12 mouse cellular contexts compared by ENCODE assay signal in genomic region chr4:136213629-136214028, GRCm38 (mm10). TPM values are rescaled to one million over a fixed set of nuclear protein-coding genes. Genes with fewer than 3 reads are reported as not detected.
DNase-seq lines count a peak whose midpoint lies in the region; ATAC-seq and TF ChIP-seq lines count a peak whose summit lies in the region.
"Had no signal": no experiment of that assay in that cellular context is flagged by ENCODE, and none has a peak within 500 bp of the region (broad histone marks: within the 10 kb centered on the region; RNA-seq: fewer than 3 reads in every experiment).

No protein-coding gene starts in this region.

- DNase-seq in kidney, adult 11 months: peak; percentile 82
- peak; percentile 88 for DNase-seq in liver, adult 2 months (ENCODE audit: extremely low read depth, low read depth, low spot score)
- peak; percentile 57 for DNase-seq in skeletal muscle tissue, adult 2 months (ENCODE audit: low read depth, low spot score)
- DNase-seq in thymus, postnatal 4 days: no peak
- DNase-seq: cerebellum, adult 11-12 months; heart, postnatal 14 days had no signal

- H3K36me3 ChIP-seq in kidney, embryonic 14.5 days (ENCODE audit: control insufficient read depth, insufficient read depth, low read length): no peaks in the 10 kb centered on the region
- no peaks in the 10 kb centered on the region for H3K36me3 ChIP-seq in intestine, embryonic 15.5 days
- H3K36me3 ChIP-seq in liver, adult 2 months (ENCODE audit: control insufficient read depth, insufficient read depth, low read length): no peaks in the 10 kb centered on the region
- H3K36me3 ChIP-seq in midbrain, embryonic 16.5 days (ENCODE audit: control insufficient read depth, insufficient read depth, low read length): no peaks in the 10 kb centered on the region
- H3K36me3 ChIP-seq in forebrain, embryonic 16.5 days (ENCODE audit: control insufficient read depth, insufficient read depth): no peaks in the 10 kb centered on the region
- H3K36me3 ChIP-seq: stomach, embryonic 15.5 days had no signal

- ATAC-seq in kidney, embryonic 14.5 days (ENCODE audit: low FRiP score, low TSS enrichment): no peak
- peak; percentile 24; the same call in 1 of the 2 replicates for ATAC-seq in intestine, embryonic 15.5 days
- no peak for ATAC-seq in midbrain, embryonic 16.5 days
- ATAC-seq in forebrain, embryonic 16.5 days: no peak

- no peak overlapping the region for H3K9ac ChIP-seq in kidney, embryonic 14.5 days (ENCODE audit: low read depth, low read length)
- H3K9ac ChIP-seq in intestine, embryonic 15.5 days: no peak overlapping the region
- H3K9ac ChIP-seq in liver, adult 2 months (ENCODE audit: low read depth, low read length): no peak overlapping the region
- H3K9ac ChIP-seq in midbrain, embryonic 16.5 days (ENCODE audit: low read depth, low read length): no peak overlapping the region
- H3K9ac ChIP-seq in forebrain, embryonic 16.5 days (replicated peaks; ENCODE audit: low read depth, low read length): no peak overlapping the region
- H3K9ac ChIP-seq: embryonic facial prominence, embryonic 13.5 days; stomach, embryonic 15.5 days had no signal

- H3K4me2 ChIP-seq in kidney, embryonic 14.5 days (replicated peaks; ENCODE audit: low read depth, low read length): no peak overlapping the region
- no peak overlapping the region for H3K4me2 ChIP-seq in intestine, embryonic 15.5 days (replicated peaks)
- H3K4me2 ChIP-seq in midbrain, embryonic 16.5 days (ENCODE audit: low read length): no peak overlapping the region
- H3K4me2 ChIP-seq in forebrain, embryonic 16.5 days (ENCODE audit: low read length): no peak overlapping the region
- H3K4me2 ChIP-seq: embryonic facial prominence, embryonic 13.5 days; stomach, embryonic 15.5 days had no signal

- no peak overlapping the region for H3K27ac ChIP-seq in kidney, embryonic 14.5 days (ENCODE audit: low read depth, low read length)
- H3K27ac ChIP-seq in intestine, embryonic 15.5 days: no peak overlapping the region
- peak overlapping the region; percentile 59; the same call in 1 of the 2 replicates for H3K27ac ChIP-seq in liver, adult 2 months (replicated peaks; ENCODE audit: insufficient read depth, low read depth, low read length)
- H3K27ac ChIP-seq in midbrain, embryonic 16.5 days (ENCODE audit: low read length): no peak overlapping the region
- H3K27ac ChIP-seq in forebrain, embryonic 16.5 days (ENCODE audit: low read length): no peak overlapping the region
- H3K27ac ChIP-seq: embryonic facial prominence, embryonic 13.5 days; stomach, embryonic 15.5 days had no signal

- H3K27me3 ChIP-seq in kidney, embryonic 14.5 days (ENCODE audit: control insufficient read depth, insufficient read depth, low read length): no peaks in the 10 kb centered on the region
- no peaks in the 10 kb centered on the region for H3K27me3 ChIP-seq in intestine, embryonic 15.5 days (replicated peaks)
- H3K27me3 ChIP-seq in liver, adult 2 months (ENCODE audit: control insufficient read depth, insufficient read depth, low read length): no peaks in the 10 kb centered on the region
- no peaks in the 10 kb centered on the region for H3K27me3 ChIP-seq in midbrain, embryonic 16.5 days (ENCODE audit: control insufficient read depth, insufficient read depth, low read depth, low read length)
- H3K27me3 ChIP-seq in forebrain, embryonic 16.5 days (replicated peaks; ENCODE audit: control insufficient read depth, insufficient read depth, low read length): no peaks in the 10 kb centered on the region
- H3K27me3 ChIP-seq: stomach, embryonic 15.5 days had no signal

- TF ChIP-seq POLR2A in liver, adult 2 months (IDR thresholded peaks at IDR 0.05; ENCODE audit: extremely low read depth, insufficient read depth, low read length): no peak

- no peak overlapping the region for H3K4me3 ChIP-seq in kidney, embryonic 14.5 days (ENCODE audit: low read length)
- no peak overlapping the region for H3K4me3 ChIP-seq in intestine, embryonic 15.5 days (replicated peaks)
- no peak overlapping the region for H3K4me3 ChIP-seq in liver, adult 2 months (ENCODE audit: insufficient read depth, low read depth, low read length)
- no peak overlapping the region for H3K4me3 ChIP-seq in midbrain, embryonic 16.5 days (ENCODE audit: low read depth, low read length)
- H3K4me3 ChIP-seq in forebrain, embryonic 16.5 days (replicated peaks; ENCODE audit: low read length): no peak overlapping the region
- H3K4me3 ChIP-seq: embryonic facial prominence, embryonic 13.5 days; stomach, embryonic 15.5 days had no signal

- 63% methylated on average over 7 of the region's 7 CpGs for WGBS in kidney, embryonic 14.5 days
- WGBS in intestine, embryonic 15.5 days: 52% methylated on average over 7 of the region's 7 CpGs
- 14% methylated on average over 7 of the region's 7 CpGs for WGBS in liver, adult 2 months
- WGBS in midbrain, embryonic 16.5 days: 75% methylated on average over 7 of the region's 7 CpGs
- 69% methylated on average over 7 of the region's 7 CpGs for WGBS in forebrain, embryonic 16.5 days

- peaks cover 11% of the 10 kb centered on the region for H3K4me1 ChIP-seq in kidney, embryonic 14.5 days (ENCODE audit: control insufficient read depth, insufficient read depth, low read length)
- H3K4me1 ChIP-seq in intestine, embryonic 15.5 days (replicated peaks): peaks cover 25% of the 10 kb centered on the region
- H3K4me1 ChIP-seq in liver, adult 2 months (ENCODE audit: control insufficient read depth, insufficient read depth, low read length): peaks cover 34% of the 10 kb centered on the region
- peaks cover 5% of the 10 kb centered on the region; the same call in 1 of the 2 replicates for H3K4me1 ChIP-seq in midbrain, embryonic 16.5 days (ENCODE audit: control insufficient read depth, insufficient read depth, low read length)
- peaks cover 6% of the 10 kb centered on the region for H3K4me1 ChIP-seq in forebrain, embryonic 16.5 days (replicated peaks; ENCODE audit: control insufficient read depth, insufficient read depth, low read length)

- H3K9me3 ChIP-seq in kidney, embryonic 14.5 days (ENCODE audit: control insufficient read depth, low read length): no peaks in the 10 kb centered on the region
- no peaks in the 10 kb centered on the region for H3K9me3 ChIP-seq in intestine, embryonic 15.5 days
- H3K9me3 ChIP-seq in midbrain, embryonic 16.5 days (replicated peaks; ENCODE audit: control insufficient read depth, low read length, poor library complexity, severe bottlenecking): no peaks in the 10 kb centered on the region
- no peaks in the 10 kb centered on the region for H3K9me3 ChIP-seq in forebrain, embryonic 16.5 days (ENCODE audit: control insufficient read depth, low read length)
- H3K9me3 ChIP-seq: embryonic facial prominence, embryonic 13.5 days; stomach, embryonic 15.5 days had no signal

- H3K79me2 ChIP-seq in liver, adult 2 months (ENCODE audit: control insufficient read depth, insufficient read depth, low read length): peaks cover 14% of the 10 kb centered on the region; the same call in 1 of the 2 replicates

- TF ChIP-seq CTCF in liver, adult 2 months (IDR thresholded peaks at IDR 0.05; ENCODE audit: low read depth, low read length): no peak

RNA-seq across cellular contexts. Expression of gene Asap3, which starts 7.5 kb away (rescaled TPM):
- polyA plus RNA-seq in kidney, embryonic 14.5 days (2014; fragmentation: Nextera tagmentation; extraction: Ambion mirVana): 2.0 and 3.0 TPM in 2 replicates
- 4.6 and 5.4 TPM in 2 replicates for polyA plus RNA-seq in intestine, embryonic 15.5 days (2015; fragmentation: Nextera tagmentation; extraction: Ambion mirVana)
- 3.3 and 5.6 TPM in 2 replicates for total RNA-seq in liver, adult 2 months (2014; rRNA removed)
- polyA plus RNA-seq in liver, adult 2 months (2012; rRNA removed): 5.2 and 5.8 TPM in 2 replicates
- 4.5 and 5.1 TPM in 2 replicates for polyA plus RNA-seq in midbrain, embryonic 16.5 days (2015; fragmentation: Nextera tagmentation; extraction: Ambion mirVana)
- 3.7 and 4.1 TPM in 2 replicates for polyA plus RNA-seq in forebrain, embryonic 16.5 days (2015; fragmentation: Nextera tagmentation; extraction: Ambion mirVana)

RNA-seq across cellular contexts. Expression of gene Tcea3, which starts 33.9 kb away (rescaled TPM):
- 5.4 and 6.3 TPM in 2 replicates for polyA plus RNA-seq in kidney, embryonic 14.5 days (2014; fragmentation: Nextera tagmentation; extraction: Ambion mirVana)
- polyA plus RNA-seq in intestine, embryonic 15.5 days (2015; fragmentation: Nextera tagmentation; extraction: Ambion mirVana): 18.3 and 19.0 TPM in 2 replicates
- 34.8 and 39.3 TPM in 2 replicates for total RNA-seq in liver, adult 2 months (2014; rRNA removed)
- polyA plus RNA-seq in liver, adult 2 months (2012; rRNA removed): 20.1 and 28.9 TPM in 2 replicates
- 0.67 and 1.2 TPM in 2 replicates for polyA plus RNA-seq in midbrain, embryonic 16.5 days (2015; fragmentation: Nextera tagmentation; extraction: Ambion mirVana)
- 0.44 and 1.2 TPM in 2 replicates for polyA plus RNA-seq in forebrain, embryonic 16.5 days (2015; fragmentation: Nextera tagmentation; extraction: Ambion mirVana)

RNA-seq across cellular contexts. Expression of gene E2f2, which starts 41.4 kb away (rescaled TPM):
- polyA plus RNA-seq in kidney, embryonic 14.5 days (2014; fragmentation: Nextera tagmentation; extraction: Ambion mirVana): 5.7 and 6.0 TPM in 2 replicates
- 8.1 and 9.8 TPM in 2 replicates for polyA plus RNA-seq in intestine, embryonic 15.5 days (2015; fragmentation: Nextera tagmentation; extraction: Ambion mirVana)
- total RNA-seq in liver, adult 2 months (2014; rRNA removed): 0.40 and 0.46 TPM in 2 replicates
- 0.75 and 0.76 TPM in 2 replicates for polyA plus RNA-seq in liver, adult 2 months (2012; rRNA removed)
- 1.4 and 1.6 TPM in 2 replicates for polyA plus RNA-seq in midbrain, embryonic 16.5 days (2015; fragmentation: Nextera tagmentation; extraction: Ambion mirVana)
- polyA plus RNA-seq in forebrain, embryonic 16.5 days (2015; fragmentation: Nextera tagmentation; extraction: Ambion mirVana): 3.9 and 4.3 TPM in 2 replicates
